Mouse (Mus musculus) brain, embryonic 14.5 days (tissue): ENCODE data around the gene Olfr1212. TPM values are rescaled to one million over a fixed set of nuclear protein-coding genes. Genes with fewer than 3 reads are reported as not detected.

Source experiments
- DNase-seq: peaks from one replicate; pipeline ENCODE4 v3.0.0-alpha.2; 2011; ENCODE audit warnings: low read depth
- CTCF ChIP-seq: fragments of 200-500 bp; IDR thresholded peaks from 2 replicates; pipeline ENCODE4 v1.5.1; 2012; ENCODE audit warnings: inconsistent platforms, mild to moderate bottlenecking, moderate library complexity, borderline replicate concordance; ENCODE audit not compliant: insufficient read depth, insufficient read length; ENCODE audit errors: extremely low read depth
- POLR2A ChIP-seq: fragments of 200-500 bp; IDR thresholded peaks from 2 replicates; pipeline ENCODE4 v1.6.1; 2012; ENCODE audit warnings: mild to moderate bottlenecking, inconsistent platforms, borderline replicate concordance; ENCODE audit not compliant: poor library complexity, insufficient read depth, insufficient read length, severe bottlenecking; ENCODE audit errors: extremely low read depth
- polyA plus RNA-seq: library from polyadenylated mRNA; depleted of rRNA; stranded (reverse); fragments of >200 nt; gene quantifications from 2 replicates; pipeline ENCODE4 v1.2.3, GENCODE M21; 2012; rRNA removed

Olfr1212 gene
- polyA plus RNA-seq: not detected in 2 replicates

GRCm38 (mm10) chr2:88953669-88954068 is at the start of gene Olfr1212:
Olfr1212 (plus strand) TSS chr2:88953969.
- no peak for DNase-seq
- no peak for TF ChIP-seq POLR2A
- TF ChIP-seq CTCF: no peak

GRCm38 (mm10) chr2:88915057-88915456 is 38.7 kb upstream of the Olfr1212 start, which contains the start of gene Olfr1209:
Olfr1209 (minus strand) TSS chr2:88915157.
- TF ChIP-seq POLR2A: no peak
- no peak for TF ChIP-seq CTCF
- DNase-seq: no peak

GRCm38 (mm10) chr2:88938011-88938410 is 15.8 kb upstream of the Olfr1212 start, which contains the start of gene Olfr1211:
Olfr1211 (minus strand) TSS chr2:88938111.
- no peak for DNase-seq
- TF ChIP-seq CTCF: no peak
- no peak for TF ChIP-seq POLR2A

GRCm38 (mm10) chr2:88980181-88980580 is 26.4 kb downstream of the Olfr1212 start, which contains the start of gene Gm13762:
Gm13762 (minus strand) TSS chr2:88980281.
- no peak for DNase-seq
- TF ChIP-seq POLR2A: no peak

- TF ChIP-seq CTCF (no peak), POLR2A (no peak)
- DNase-seq: no peak
These were observed 38.8 kb downstream of the Olfr1212 start, which contains the start of gene Olfr1214 for GRCm38 (mm10) chr2:88992553-88992952. Olfr1214 (minus strand) TSS chr2:88992653.

GRCm38 (mm10) chr2:89006873-89007272 is 53.1 kb downstream of the Olfr1212 start, which contains the start of gene Olfr1215:
Olfr1215 (minus strand) TSS chr2:89006973.
- no peak for DNase-seq
- TF ChIP-seq POLR2A: no peak
- TF ChIP-seq CTCF: no peak

Other genes starting within 250 kb of the Olfr1212 start
- not detected in 2 replicates for gene Olfr1196, start 249.4 kb upstream of the Olfr1212 start, polyA plus RNA-seq
- not detected in 2 replicates for gene Olfr1197, start 221.6 kb upstream of the Olfr1212 start, polyA plus RNA-seq
- not detected in 2 replicates for gene Olfr1198, start 202.6 kb upstream of the Olfr1212 start, polyA plus RNA-seq
- not detected in 2 replicates for gene Olfr1199, start 193.5 kb upstream of the Olfr1212 start, polyA plus RNA-seq
- not detected in 2 replicates for gene Olfr1200, start 183.5 kb upstream of the Olfr1212 start, polyA plus RNA-seq
- gene Olfr1201, start 160.9 kb upstream of the Olfr1212 start, polyA plus RNA-seq: not detected in 2 replicates
- gene Olfr1202, start 139.5 kb upstream of the Olfr1212 start, polyA plus RNA-seq: not detected in 2 replicates
- gene Olfr1205, start 124.2 kb upstream of the Olfr1212 start, polyA plus RNA-seq: not detected in 2 replicates
- gene Olfr1204, start 104.7 kb upstream of the Olfr1212 start, polyA plus RNA-seq: not detected in 2 replicates
- not detected in 2 replicates for gene Olfr1206, start 90.7 kb upstream of the Olfr1212 start, polyA plus RNA-seq
- gene Olfr1208, start 51.7 kb upstream of the Olfr1212 start, polyA plus RNA-seq: not detected in 2 replicates
- gene Olfr1209, start 38.8 kb upstream of the Olfr1212 start, polyA plus RNA-seq: not detected in 2 replicates
- gene Olfr1211, start 15.9 kb upstream of the Olfr1212 start, polyA plus RNA-seq: not detected in 2 replicates
- gene Gm13762, start 26.3 kb downstream of the Olfr1212 start, polyA plus RNA-seq: not detected in 2 replicates
- not detected in 2 replicates for gene Olfr1214, start 38.7 kb downstream of the Olfr1212 start, polyA plus RNA-seq
- not detected in 2 replicates for gene Olfr1215, start 53.0 kb downstream of the Olfr1212 start, polyA plus RNA-seq
- gene Olfr1216, start 64.4 kb downstream of the Olfr1212 start, polyA plus RNA-seq: not detected in 2 replicates
- not detected in 2 replicates for gene Olfr1217, start 78.1 kb downstream of the Olfr1212 start, polyA plus RNA-seq
- not detected in 2 replicates for gene Olfr1218, start 107.2 kb downstream of the Olfr1212 start, polyA plus RNA-seq
- gene Olfr1219, start 129.5 kb downstream of the Olfr1212 start, polyA plus RNA-seq: not detected in 2 replicates
- not detected in 2 replicates for gene Olfr1220, start 152.9 kb downstream of the Olfr1212 start, polyA plus RNA-seq
- gene Olfr1221, start 163.3 kb downstream of the Olfr1212 start, polyA plus RNA-seq: not detected in 2 replicates
- gene Olfr1222, start 179.1 kb downstream of the Olfr1212 start, polyA plus RNA-seq: not detected in 2 replicates
- gene Olfr1223, start 197.6 kb downstream of the Olfr1212 start, polyA plus RNA-seq: not detected in 2 replicates
- not detected in 2 replicates for gene Olfr1224-ps1, start 210.1 kb downstream of the Olfr1212 start, polyA plus RNA-seq
- gene Olfr1225, start 220.7 kb downstream of the Olfr1212 start, polyA plus RNA-seq: not detected in 2 replicates
- not detected in 2 replicates for gene Olfr1226, start 246.1 kb downstream of the Olfr1212 start, polyA plus RNA-seq